Mouse (Mus musculus) small intestine, adult 2 months (tissue): Measurements from ENCODE around the gene Ghitm.

ENCODE experiments used
- CTCF ChIP-seq: fragments of 200-500 bp; IDR thresholded peaks from 2 replicates; pipeline ENCODE4 v1.5.1; 2012; ENCODE audit warnings: low read depth, mild to moderate bottlenecking, control low read depth, inconsistent platforms, low read length, moderate library complexity, mixed read lengths; ENCODE audit not compliant: insufficient replicate concordance, insufficient read length; ENCODE audit errors: extremely low read depth
- POLR2A ChIP-seq: fragments of 200-500 bp; IDR thresholded peaks from 2 replicates; pipeline ENCODE4 v1.6.1; 2012; ENCODE audit warnings: low read depth, mild to moderate bottlenecking, control low read depth, inconsistent platforms, low read length, moderate library complexity

- no peak for TF ChIP-seq CTCF
- TF ChIP-seq POLR2A, result no peak
These were observed 15.8 kb downstream of the Ghitm start for GRCm38 (mm10) chr14:37119233-37119632.
